Mouse (Mus musculus) gastrocnemius, postnatal 14 days (tissue): ENCODE results near the gene Upk1a. TPM values are rescaled to one million over a fixed set of nuclear protein-coding genes. Genes with fewer than 3 reads are reported as not detected.

ENCODE experiments used
- DNase-seq: peaks from one replicate; pipeline ENCODE4 v3.0.0; 2021; ENCODE audit warnings: mixed read lengths
- intact Hi-C: fragments of 180-260 bp; cut with DNase I; formaldehyde crosslinking; loops from one replicate; pipeline ENCODE4 v1.15.1; 2025; ENCODE audit warnings: low total_unique reads
- microRNA-seq, 2 experiments: library from miRNA; unstranded; fragments of <30 nt; microRNA quantifications; one replicate each; pipeline ENCODE4 v1.2.0; 2021
- total RNA-seq, 2 experiments: library from RNA; stranded (reverse); gene quantifications; 2 replicates each; pipeline ENCODE4 v1.2.3; 2021

Upk1a gene
- total RNA-seq, 2 experiments from 2014 or later: 0.14 to 0.16 TPM

DNA sequence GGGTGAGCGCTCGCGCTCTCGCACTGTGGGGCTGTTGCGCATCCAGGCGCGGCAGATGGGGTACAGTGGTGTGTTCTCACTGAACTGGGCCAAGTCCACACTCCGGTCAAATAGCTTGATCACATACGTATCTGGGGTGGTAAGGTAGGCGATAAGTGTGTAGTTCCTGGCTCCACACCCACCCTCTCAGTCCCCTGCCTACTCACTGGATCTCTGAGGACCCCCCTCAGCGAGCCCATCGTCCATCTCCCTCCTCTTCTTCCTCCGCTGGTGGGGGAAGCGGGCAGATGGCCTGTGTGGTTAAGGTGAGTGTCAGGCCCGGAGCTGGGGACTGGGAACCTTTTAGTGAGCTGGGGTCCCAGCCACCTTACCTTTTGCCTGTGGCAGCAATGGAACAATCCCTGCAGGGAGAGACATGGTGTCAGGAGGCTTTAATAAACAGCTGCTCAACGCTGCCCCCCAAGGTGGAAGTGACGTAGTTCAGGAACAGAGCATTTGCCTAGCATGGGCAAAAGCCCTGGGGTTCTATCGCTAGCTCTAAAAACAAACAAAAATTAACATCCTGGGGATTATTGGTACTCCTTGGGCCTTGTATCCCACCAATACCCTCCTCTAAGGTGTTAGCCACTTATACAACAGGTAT, 55.6 kb downstream of the Upk1a start:
- intact Hi-C loops: no loop called here

GRCm38 (mm10) chr7:30553810-30554584, 58.6 kb downstream of the Upk1a start:
- intact Hi-C loops: no loop called here

More for the DNA sequence above, 55.6 kb downstream of the Upk1a start:
- no peak for DNase-seq

More at GRCm38 (mm10) chr7:30553810-30554584, 58.6 kb downstream of the Upk1a start:
- no peak for DNase-seq

Small RNA genes within 50 kb of the gene (microRNA-seq; reads per million reads assigned to microRNA genes)
- gene Mir3569: 0 to 1.5 reads per million in 2 experiments

Other genes with a start within 250 kb of the Upk1a start
- gene Tyrobp, start 199.1 kb downstream of the Upk1a start, total RNA-seq: 10 to 100 TPM in 1 of 2 experiments, 1 to 10 TPM in 1; 7.8 to 10.4 TPM
- under 1 TPM in 1 of 2 experiments, not detected in 1; 0.94 TPM for gene Hcst, start 193.0 kb downstream of the Upk1a start, total RNA-seq
- gene Nfkbid, start 191.1 kb downstream of the Upk1a start, total RNA-seq: under 1 TPM; 0.21 to 0.33 TPM
- gene Aplp1, start 167.3 kb downstream of the Upk1a start, total RNA-seq: 1 to 10 TPM; 1.9 to 2.3 TPM
- not detected for gene Kirrel2, start 155.2 kb downstream of the Upk1a start, total RNA-seq
- not detected for gene Nphs1, start 154.5 kb downstream of the Upk1a start, total RNA-seq
- gene Prodh2, start 119.2 kb downstream of the Upk1a start, total RNA-seq: not detected
- gene Arhgap33, start 77.8 kb downstream of the Upk1a start, total RNA-seq: 1 to 10 TPM in 1 of 2 experiments, under 1 TPM in 1; 0.98 to 2.4 TPM
- 100 to 1,000 TPM; 455 to 476 TPM for gene Hspb6, start 60.7 kb downstream of the Upk1a start, total RNA-seq
- gene Proser3, start 60.5 kb downstream of the Upk1a start, total RNA-seq: 1 to 10 TPM; 3.9 to 4.8 TPM
- gene Lin37, start 53.0 kb downstream of the Upk1a start, total RNA-seq: 1 to 10 TPM; 8.4 to 9.1 TPM
- gene U2af1l4, start 49.5 kb downstream of the Upk1a start, total RNA-seq: 10 to 100 TPM; 49.6 to 50.1 TPM
- gene Gm49396, start 49.5 kb downstream of the Upk1a start, total RNA-seq: 1 to 10 TPM in 1 of 2 experiments, under 1 TPM in 1; 0.74 to 1.7 TPM
- 10 to 100 TPM; 83.4 to 92.7 TPM for gene Psenen, start 49.2 kb downstream of the Upk1a start, total RNA-seq
- under 1 TPM; 0.60 to 0.88 TPM for gene Igflr1, start 47.4 kb downstream of the Upk1a start, total RNA-seq
- gene Kmt2b, start 24.1 kb downstream of the Upk1a start, total RNA-seq: 10 to 100 TPM; 14.1 to 15.2 TPM
- gene Zbtb32, start 13.9 kb downstream of the Upk1a start, total RNA-seq: not detected
- gene Cox6b1, start 13.3 kb upstream of the Upk1a start, total RNA-seq: 1,000 to 10,000 TPM; 1,322 to 1,882 TPM
- gene Etv2, start 23.0 kb upstream of the Upk1a start, total RNA-seq: not detected
- 10 to 100 TPM; 35.4 to 37.3 TPM for gene Rbm42, start 37.5 kb upstream of the Upk1a start, total RNA-seq
- 1 to 10 TPM; 2.8 to 2.9 TPM for gene Haus5, start 52.1 kb upstream of the Upk1a start, total RNA-seq
- gene Pmis2, start 58.8 kb upstream of the Upk1a start, total RNA-seq: 1 to 10 TPM; 2.3 to 2.6 TPM
- not detected for gene 2200002J24Rik, start 86.1 kb upstream of the Upk1a start, total RNA-seq
- gene Atp4a, start 99.4 kb upstream of the Upk1a start, total RNA-seq: under 1 TPM; 0.16 to 0.41 TPM
- gene Tmem147, start 116.7 kb upstream of the Upk1a start, total RNA-seq: 100 to 1,000 TPM; 222 to 233 TPM
- not detected for gene Gapdhs, start 130.8 kb upstream of the Upk1a start, total RNA-seq
- 1 to 10 TPM; 3.7 to 4.1 TPM for gene Sbsn, start 138.6 kb upstream of the Upk1a start, total RNA-seq
- under 1 TPM in 1 of 2 experiments, not detected in 1; 0.57 TPM for gene Dmkn, start 150.9 kb upstream of the Upk1a start, total RNA-seq
- gene Krtdap, start 175.0 kb upstream of the Upk1a start, total RNA-seq: 1 to 10 TPM; 3.4 to 3.6 TPM
- under 1 TPM in 1 of 2 experiments, not detected in 1; 0.16 TPM for gene Ffar2, start 210.9 kb upstream of the Upk1a start, total RNA-seq
- not detected for gene Ffar3, start 243.3 kb upstream of the Upk1a start, total RNA-seq
- gene Ffar1, start 248.7 kb upstream of the Upk1a start, total RNA-seq: not detected